Mouse (Mus musculus): ENCODE data around the gene Hspa12a. TPM values are rescaled to one million over a fixed set of nuclear protein-coding genes. Genes with fewer than 3 reads are reported as not detected.

Hspa12a gene
- total and polyA plus RNA-seq, 3 experiments = 1.3 TPM; not detected in 2

- H3K36me3 ChIP-seq (replicated peaks) = no peaks in the 10 kb centered on the region
- peaks cover 2% of the 10 kb centered on the region; the same call in 1 of the 2 replicates for H3K27me3 ChIP-seq (ENCODE audit: insufficient read depth, low read length)
- DNase-seq (ENCODE audit: low spot score) (no peak), ATAC-seq (ENCODE audit: extremely low read depth, insufficient number of reproducible peaks, low FRiP score, poor library complexity, severe bottlenecking) (no peak)
- H3K4me1 ChIP-seq (ENCODE audit: insufficient read depth, low read depth, low read length) = no peaks in the 10 kb centered on the region
- TF ChIP-seq POLR2AphosphoS5 (IDR thresholded peaks at IDR 0.05; ENCODE audit: insufficient replicate concordance, low read depth, low read length) (no peak), TAL1 (conservative IDR thresholded peaks at IDR 0.05; ENCODE audit: low read depth, low read length) (no peak), CTCF (IDR thresholded peaks at IDR 0.05; ENCODE audit: low read depth, low read length) (no peak), GATA1 (IDR thresholded peaks at IDR 0.05; ENCODE audit: borderline replicate concordance, low read length) (no peak), GATA2 (IDR thresholded peaks at IDR 0.05; ENCODE audit: borderline replicate concordance, low read depth, low read length) (no peak)
- H3K9me3 ChIP-seq (replicated peaks) = peaks cover 25% of the 10 kb centered on the region
- no peak overlapping the region for H3K4me3 ChIP-seq (ENCODE audit: low read depth, low read length)
These were observed 83.6 kb downstream of the Hspa12a start for GRCm38 (mm10) chr19:58859831-58860254.

GRCm38 (mm10) chr19:58859357-58859756 is 84.1 kb downstream of the Hspa12a start:
- TF ChIP-seq GATA2 (IDR thresholded peaks at IDR 0.05; ENCODE audit: borderline replicate concordance, low read depth, low read length) = no peak
- no peak overlapping the region for H3K4me3 ChIP-seq (ENCODE audit: low read depth, low read length)
- H3K4me1 ChIP-seq (ENCODE audit: insufficient read depth, low read depth, low read length) = no peaks in the 10 kb centered on the region
- no peaks in the 10 kb centered on the region for H3K36me3 ChIP-seq (replicated peaks)
- H3K27me3 ChIP-seq (ENCODE audit: insufficient read depth, low read length) = peaks cover 2% of the 10 kb centered on the region; the same call in 1 of the 2 replicates
- no peak for DNase-seq (ENCODE audit: low spot score)
- ATAC-seq (ENCODE audit: extremely low read depth, insufficient number of reproducible peaks, low FRiP score, poor library complexity, severe bottlenecking) = no peak
- peaks cover 24% of the 10 kb centered on the region for H3K9me3 ChIP-seq (replicated peaks)

DNA sequence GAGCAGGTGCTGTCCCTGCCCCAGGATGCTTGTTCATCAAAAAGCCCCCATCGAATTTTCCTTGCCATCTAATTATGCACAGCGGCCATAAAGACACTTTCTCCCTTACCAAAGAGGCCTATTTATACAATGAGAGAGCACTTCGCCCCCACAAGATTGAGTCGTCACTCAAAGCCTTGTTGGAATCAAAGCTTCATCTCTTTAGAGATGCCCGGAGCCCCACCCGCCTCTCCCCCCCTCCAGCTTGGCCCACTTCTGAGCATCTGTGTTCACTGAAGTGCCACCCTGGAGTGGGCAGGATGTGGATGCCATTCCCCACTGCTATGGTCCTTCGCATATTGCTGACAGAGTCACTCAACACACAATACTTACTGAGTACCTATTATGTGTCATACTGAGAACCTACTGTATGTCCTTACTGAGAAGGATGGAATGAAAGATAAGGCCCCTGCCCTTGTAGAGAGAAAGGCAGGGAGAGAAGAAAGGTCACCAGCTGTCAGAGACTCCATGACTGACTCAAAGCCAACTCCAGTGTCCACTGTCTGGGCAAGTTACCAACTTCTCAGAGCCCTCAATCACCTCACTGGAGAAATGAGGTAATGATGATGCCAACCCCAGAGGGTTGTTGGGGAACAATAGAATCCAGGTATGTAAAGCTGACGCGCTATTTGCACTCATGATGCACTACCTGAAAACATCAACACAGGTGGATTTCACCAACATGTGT is 87.2 kb downstream of the Hspa12a start:
- H3K27me3 ChIP-seq (ENCODE audit: insufficient read depth, low read length) = peaks cover 2% of the 10 kb centered on the region; the same call in 1 of the 2 replicates
- ATAC-seq (ENCODE audit: extremely low read depth, insufficient number of reproducible peaks, low FRiP score, poor library complexity, severe bottlenecking) = no peak
- H3K36me3 ChIP-seq (replicated peaks) = no peaks in the 10 kb centered on the region
- no peaks in the 10 kb centered on the region for H3K4me1 ChIP-seq (ENCODE audit: insufficient read depth, low read depth, low read length)
- H3K4me3 ChIP-seq (ENCODE audit: low read depth, low read length) = no peak overlapping the region
- H3K9me3 ChIP-seq (replicated peaks) = peaks cover 21% of the 10 kb centered on the region
- TF ChIP-seq GATA1 (IDR thresholded peaks at IDR 0.05; ENCODE audit: borderline replicate concordance, low read length) (no peak), POLR2AphosphoS5 (IDR thresholded peaks at IDR 0.05; ENCODE audit: insufficient replicate concordance, low read depth, low read length) (no peak), CTCF (IDR thresholded peaks at IDR 0.05; ENCODE audit: low read depth, low read length) (no peak), GATA2 (IDR thresholded peaks at IDR 0.05; ENCODE audit: borderline replicate concordance, low read depth, low read length) (no peak), TAL1 (conservative IDR thresholded peaks at IDR 0.05; ENCODE audit: low read depth, low read length) (no peak)
- DNase-seq (ENCODE audit: low spot score) = no peak

DNA sequence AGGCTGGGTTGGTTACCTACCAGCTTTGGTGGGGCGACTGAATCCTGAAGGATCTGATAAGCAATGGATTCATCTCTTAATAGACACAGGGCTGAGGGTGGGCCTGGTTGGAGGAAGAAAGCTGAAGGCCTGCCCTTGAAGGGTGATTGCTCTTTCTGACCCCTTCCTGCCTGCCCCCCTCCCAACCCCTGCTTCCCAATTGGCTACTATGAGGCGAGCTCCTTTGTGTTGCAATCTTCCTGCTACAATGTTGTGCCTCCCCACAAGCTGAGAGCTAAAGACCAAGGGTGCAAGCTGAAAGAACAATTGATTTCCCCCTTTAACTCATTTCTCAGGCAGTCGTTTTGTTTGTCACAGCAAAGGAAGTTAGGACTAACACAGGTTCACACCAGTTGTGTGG is 88.6 kb downstream of the Hspa12a start:
- Histone ChIP-seq H3K36me3 (replicated peaks) (no peaks in the 10 kb centered on the region), H3K4me1 (ENCODE audit: insufficient read depth, low read depth, low read length) (no peaks in the 10 kb centered on the region), H3K27me3 (ENCODE audit: insufficient read depth, low read length) (no peaks in the 10 kb centered on the region), H3K4me3 (ENCODE audit: low read depth, low read length) (no peak overlapping the region), H3K9me3 (replicated peaks) (peaks cover 7% of the 10 kb centered on the region)
- TF ChIP-seq CTCF (IDR thresholded peaks at IDR 0.05; ENCODE audit: low read depth, low read length) (no peak), TAL1 (conservative IDR thresholded peaks at IDR 0.05; ENCODE audit: low read depth, low read length) (no peak), POLR2AphosphoS5 (IDR thresholded peaks at IDR 0.05; ENCODE audit: insufficient replicate concordance, low read depth, low read length) (no peak), GATA2 (IDR thresholded peaks at IDR 0.05; ENCODE audit: borderline replicate concordance, low read depth, low read length) (no peak), GATA1 (IDR thresholded peaks at IDR 0.05; ENCODE audit: borderline replicate concordance, low read length) (no peak)
- no peak for ATAC-seq (ENCODE audit: extremely low read depth, insufficient number of reproducible peaks, low FRiP score, poor library complexity, severe bottlenecking)
- no peak for DNase-seq (ENCODE audit: low spot score)

DNA sequence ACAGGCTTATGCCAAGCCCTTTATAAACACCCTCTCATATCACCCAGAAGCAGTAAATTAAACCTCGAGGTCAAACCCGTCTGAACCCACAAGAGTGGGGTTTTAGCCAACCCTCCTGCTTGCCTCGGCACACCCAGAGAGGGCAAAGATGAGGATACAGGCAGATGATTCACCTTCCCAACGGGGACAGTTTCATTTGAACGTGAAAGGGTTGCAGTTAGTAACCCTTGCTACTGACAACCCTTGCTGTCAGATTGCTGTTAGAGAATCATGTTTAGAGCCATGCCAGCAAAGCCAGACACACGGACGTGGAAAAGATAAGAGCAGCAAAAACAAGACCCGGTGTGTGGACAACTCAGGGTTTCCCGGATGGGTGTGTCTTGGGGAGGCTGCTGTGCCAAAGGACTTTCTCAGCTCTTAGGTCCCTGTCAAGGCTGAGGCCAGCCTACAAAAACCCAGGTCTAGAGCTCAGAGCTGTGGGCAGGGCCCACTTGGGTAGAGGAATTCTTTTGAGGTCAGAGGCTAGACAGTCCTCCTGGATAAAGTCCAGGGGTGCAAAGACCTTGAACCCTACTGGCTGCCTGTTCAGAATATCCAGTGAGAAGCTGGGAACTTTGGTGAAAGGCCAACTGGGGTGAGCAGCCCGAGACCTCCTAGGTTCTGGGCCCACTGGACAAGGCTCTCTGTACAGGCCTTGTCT is 90.3 kb downstream of the Hspa12a start:
- no peak overlapping the region for H3K4me3 ChIP-seq (ENCODE audit: low read depth, low read length)
- no peaks in the 10 kb centered on the region for H3K36me3 ChIP-seq (replicated peaks)
- no peaks in the 10 kb centered on the region for H3K4me1 ChIP-seq (ENCODE audit: insufficient read depth, low read depth, low read length)
- no peak for DNase-seq (ENCODE audit: low spot score)
- H3K27me3 ChIP-seq (ENCODE audit: insufficient read depth, low read length) = no peaks in the 10 kb centered on the region
- TF ChIP-seq TAL1 (conservative IDR thresholded peaks at IDR 0.05; ENCODE audit: low read depth, low read length) = no peak
- TF ChIP-seq GATA1 (IDR thresholded peaks at IDR 0.05; ENCODE audit: borderline replicate concordance, low read length) = no peak
- no peak for TF ChIP-seq POLR2AphosphoS5 (IDR thresholded peaks at IDR 0.05; ENCODE audit: insufficient replicate concordance, low read depth, low read length)
- no peak for TF ChIP-seq CTCF (IDR thresholded peaks at IDR 0.05; ENCODE audit: low read depth, low read length)
- TF ChIP-seq GATA2 (IDR thresholded peaks at IDR 0.05; ENCODE audit: borderline replicate concordance, low read depth, low read length) = no peak
- H3K9me3 ChIP-seq (replicated peaks) = peaks cover 6% of the 10 kb centered on the region; the same call in 1 of the 2 replicates
- ATAC-seq (ENCODE audit: extremely low read depth, insufficient number of reproducible peaks, low FRiP score, poor library complexity, severe bottlenecking) = no peak

GRCm38 (mm10) chr19:58850719-58851466 is 92.6 kb downstream of the Hspa12a start:
- Histone ChIP-seq H3K9me3 (replicated peaks) (peaks cover 16% of the 10 kb centered on the region), H3K27me3 (ENCODE audit: insufficient read depth, low read length) (no peaks in the 10 kb centered on the region), H3K36me3 (replicated peaks) (no peaks in the 10 kb centered on the region), H3K4me3 (ENCODE audit: low read depth, low read length) (no peak overlapping the region), H3K4me1 (ENCODE audit: insufficient read depth, low read depth, low read length) (no peaks in the 10 kb centered on the region)
- no peak for TF ChIP-seq POLR2AphosphoS5 (IDR thresholded peaks at IDR 0.05; ENCODE audit: insufficient replicate concordance, low read depth, low read length)
- TF ChIP-seq GATA1 (IDR thresholded peaks at IDR 0.05; ENCODE audit: borderline replicate concordance, low read length) = no peak
- TF ChIP-seq TAL1 (conservative IDR thresholded peaks at IDR 0.05; ENCODE audit: low read depth, low read length) = no peak
- no peak for TF ChIP-seq CTCF (IDR thresholded peaks at IDR 0.05; ENCODE audit: low read depth, low read length)
- TF ChIP-seq GATA2 (IDR thresholded peaks at IDR 0.05; ENCODE audit: borderline replicate concordance, low read depth, low read length) = no peak
- ATAC-seq (ENCODE audit: extremely low read depth, insufficient number of reproducible peaks, low FRiP score, poor library complexity, severe bottlenecking) = no peak
- no peak for DNase-seq (ENCODE audit: low spot score)

Measured in G1E (cell line).